In the genomic region with DNA sequence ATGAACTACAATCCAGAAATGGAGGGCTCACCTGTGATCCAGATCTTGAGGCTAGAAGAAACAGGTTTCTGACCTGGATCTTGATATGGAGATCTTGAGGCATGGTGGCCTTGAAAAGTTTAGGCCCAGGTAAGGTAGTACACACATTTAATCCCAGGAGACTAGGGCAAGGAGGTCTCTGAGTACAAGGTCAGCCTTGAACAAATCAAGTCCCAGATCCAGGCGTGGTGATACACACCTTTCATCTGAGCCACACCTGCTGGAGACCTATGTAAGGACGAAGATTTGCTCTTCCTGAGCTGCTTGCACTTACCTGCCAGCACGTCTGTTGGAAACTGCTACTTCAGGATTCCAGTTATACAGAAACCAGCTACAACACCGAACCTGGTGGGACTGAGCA, we compare ENCODE assay signal across 8 mouse cellular contexts. TPM values are rescaled to one million over a fixed set of nuclear protein-coding genes. Genes with fewer than 3 reads are reported as not detected.
DNase-seq lines count a peak whose midpoint lies in the region; ATAC-seq lines count a peak whose summit lies in the region.

A gene (plus strand): TSS at position 301 of the 400 bp plus-strand sequence.

- no peak within 1 kb of the TSS for H3K4me3 ChIP-seq in lung, embryonic 16.5 days (ENCODE audit: low read length)
- no peak within 1 kb of the TSS for H3K4me3 ChIP-seq in embryonic facial prominence, embryonic 15.5 days (replicated peaks)
- H3K4me3 ChIP-seq in hindbrain, embryonic 10.5 days, result no peak within 1 kb of the TSS
- H3K4me3 ChIP-seq in liver, embryonic 16.5 days (ENCODE audit: low read depth, low read length), result no peak within 1 kb of the TSS

- H3K9ac ChIP-seq in lung, embryonic 16.5 days (ENCODE audit: low read length), result no peak within 1 kb of the TSS
- H3K9ac ChIP-seq in embryonic facial prominence, embryonic 15.5 days, result no peak within 1 kb of the TSS
- H3K9ac ChIP-seq in liver, embryonic 16.5 days (ENCODE audit: low read depth, low read length), result no peak within 1 kb of the TSS

- peaks cover under 1% of the 10 kb centered on the region; the same call in 1 of the 2 replicates for H3K9me3 ChIP-seq in lung, embryonic 16.5 days (ENCODE audit: control insufficient read depth, low read length)
- H3K9me3 ChIP-seq in embryonic facial prominence, embryonic 15.5 days (replicated peaks), result no peaks in the 10 kb centered on the region
- 0 out of 2 replicates have a peak, but pooled peaks cover under 1% of the 10 kb centered on the region for H3K9me3 ChIP-seq in hindbrain, embryonic 10.5 days
- H3K9me3 ChIP-seq in liver, embryonic 16.5 days (replicated peaks; ENCODE audit: control insufficient read depth, low read length), result no peaks in the 10 kb centered on the region

- no peak for DNase-seq in lung, postnatal 36 days
- DNase-seq in hindbrain, embryonic 10.5 days (ENCODE audit: low spot score), result no peak
- DNase-seq in ovary, adult 18-20 months (ENCODE audit: low spot score), result no peak
- DNase-seq in cerebellum, postnatal 4 days (ENCODE audit: low spot score in 2 of 2), result no peak
- DNase-seq in natural killer cell, adult 2 months (ENCODE audit: low spot score in 2 of 2), result no peak

- no peaks in the 10 kb centered on the region for H3K36me3 ChIP-seq in lung, embryonic 16.5 days (ENCODE audit: control insufficient read depth, insufficient read depth, low read length)
- no peaks in the 10 kb centered on the region for H3K36me3 ChIP-seq in embryonic facial prominence, embryonic 15.5 days
- H3K36me3 ChIP-seq in hindbrain, embryonic 10.5 days, result no peaks in the 10 kb centered on the region
- no peaks in the 10 kb centered on the region for H3K36me3 ChIP-seq in liver, embryonic 16.5 days (ENCODE audit: control insufficient read depth, insufficient read depth)

- 77% methylated on average over 4 of the region's 4 CpGs for WGBS in lung, embryonic 16.5 days
- WGBS in embryonic facial prominence, embryonic 15.5 days, result 82% methylated on average over 4 of the region's 4 CpGs
- WGBS in hindbrain, embryonic 10.5 days, result 87% methylated on average over 4 of the region's 4 CpGs
- 65% methylated on average over 4 of the region's 4 CpGs for WGBS in liver, embryonic 16.5 days (ENCODE audit: insufficient replicate concordance)

- no peak within 1 kb of the TSS for H3K27ac ChIP-seq in lung, embryonic 16.5 days (ENCODE audit: low read length)
- no peak within 1 kb of the TSS for H3K27ac ChIP-seq in embryonic facial prominence, embryonic 15.5 days (replicated peaks)
- H3K27ac ChIP-seq in hindbrain, embryonic 10.5 days, result no peak within 1 kb of the TSS
- no peak within 1 kb of the TSS for H3K27ac ChIP-seq in liver, embryonic 16.5 days (ENCODE audit: low read length)

- H3K4me2 ChIP-seq in lung, embryonic 16.5 days (ENCODE audit: low read depth, low read length), result no peak within 1 kb of the TSS
- H3K4me2 ChIP-seq in embryonic facial prominence, embryonic 15.5 days (replicated peaks), result no peak within 1 kb of the TSS
- no peak within 1 kb of the TSS for H3K4me2 ChIP-seq in liver, embryonic 16.5 days (ENCODE audit: low read depth, low read length)

- no peaks in the 10 kb centered on the region; the same call in none of the 2 replicates for H3K27me3 ChIP-seq in lung, embryonic 16.5 days (ENCODE audit: control insufficient read depth, insufficient read depth, low read depth, low read length)
- H3K27me3 ChIP-seq in embryonic facial prominence, embryonic 15.5 days, result 0 out of 2 replicates have a peak, but pooled peaks cover 3% of the 10 kb centered on the region
- peaks cover 15% of the 10 kb centered on the region for H3K27me3 ChIP-seq in hindbrain, embryonic 10.5 days (ENCODE audit: insufficient read depth, poor library complexity, severe bottlenecking)
- no peaks in the 10 kb centered on the region for H3K27me3 ChIP-seq in liver, embryonic 16.5 days (ENCODE audit: control insufficient read depth, insufficient read depth, low read depth, low read length)

- peaks cover 6% of the 10 kb centered on the region for H3K4me1 ChIP-seq in lung, embryonic 16.5 days (replicated peaks; ENCODE audit: control insufficient read depth, insufficient read depth, low read length)
- no peaks in the 10 kb centered on the region for H3K4me1 ChIP-seq in embryonic facial prominence, embryonic 15.5 days
- H3K4me1 ChIP-seq in hindbrain, embryonic 10.5 days (replicated peaks), result 0 out of 2 replicates have a peak, but pooled peaks cover 6% of the 10 kb centered on the region
- peaks cover 21% of the 10 kb centered on the region for H3K4me1 ChIP-seq in liver, embryonic 16.5 days (ENCODE audit: control insufficient read depth, low read depth, low read length)

- no peak for ATAC-seq in lung, embryonic 16.5 days (ENCODE audit: low read depth)
- no peak for ATAC-seq in embryonic facial prominence, embryonic 15.5 days (ENCODE audit: insufficient number of reproducible peaks, low FRiP score, low TSS enrichment, low read depth)
- ATAC-seq in liver, embryonic 16.5 days (ENCODE audit: low read depth), result no peak

RNA-seq across cellular contexts. Expression of the gene that starts here (rescaled TPM):
- polyA plus RNA-seq in lung, embryonic 16.5 days (2015; fragmentation: Nextera tagmentation; extraction: Ambion mirVana), result 19.0 and 21.3 TPM in 2 replicates
- 21.6 and 22.4 TPM in 2 replicates for polyA plus RNA-seq in embryonic facial prominence, embryonic 15.5 days (2015; fragmentation: Nextera tagmentation; extraction: Ambion mirVana)
- polyA plus RNA-seq in hindbrain, embryonic 10.5 days (2016; fragmentation: Nextera tagmentation; extraction: Ambion mirVana), result 17.1 and 19.7 TPM in 2 replicates
- 11.6 and 15.1 TPM in 2 replicates for polyA plus RNA-seq in liver, embryonic 16.5 days (2015; fragmentation: Nextera tagmentation; extraction: Ambion mirVana)
